Comparison of ENCODE assay signal across 8 mouse cellular contexts in genomic region chr11:55468611-55469047, GRCm38 (mm10). TPM values are rescaled to one million over a fixed set of nuclear protein-coding genes. Genes with fewer than 3 reads are reported as not detected.
A peak's percentile ranks its signal among the peaks of the same experiment; 100 is the strongest.
DNase-seq lines count a peak whose midpoint lies in the region; ATAC-seq and TF ChIP-seq lines count a peak whose summit lies in the region.

No protein-coding gene starts in this region.

- WGBS in kidney, embryonic 16.5 days: 3% methylated on average over 17 of the region's 17 CpGs
- 4% methylated on average over 17 of the region's 17 CpGs for WGBS in limb, embryonic 12.5 days
- WGBS in neural tube, embryonic 13.5 days: 2% methylated on average over 17 of the region's 17 CpGs

- H3K9me3 ChIP-seq in kidney, embryonic 16.5 days (ENCODE audit: low read length): no peaks in the 10 kb centered on the region
- no peaks in the 10 kb centered on the region for H3K9me3 ChIP-seq in G1E (replicated peaks)
- no peaks in the 10 kb centered on the region for H3K9me3 ChIP-seq in limb, embryonic 12.5 days
- no peaks in the 10 kb centered on the region for H3K9me3 ChIP-seq in neural tube, embryonic 13.5 days

- H3K27ac ChIP-seq in kidney, embryonic 16.5 days (ENCODE audit: low read length): peak overlapping the region; percentile 98
- H3K27ac ChIP-seq in limb, embryonic 12.5 days: peak overlapping the region; percentile 89
- peak overlapping the region; percentile 92 for H3K27ac ChIP-seq in neural tube, embryonic 13.5 days (replicated peaks)

- peaks cover 19% of the 10 kb centered on the region for H3K36me3 ChIP-seq in kidney, embryonic 16.5 days (ENCODE audit: insufficient read depth, low read length)
- peaks cover 20% of the 10 kb centered on the region for H3K36me3 ChIP-seq in G1E (replicated peaks)
- peaks cover 23% of the 10 kb centered on the region for H3K36me3 ChIP-seq in limb, embryonic 12.5 days
- H3K36me3 ChIP-seq in neural tube, embryonic 13.5 days: peaks cover 7% of the 10 kb centered on the region

- peak overlapping the region; percentile 93 for H3K4me3 ChIP-seq in kidney, embryonic 16.5 days (ENCODE audit: low read length)
- peak overlapping the region; percentile 94 for H3K4me3 ChIP-seq in G1E (ENCODE audit: low read depth, low read length)
- peak overlapping the region; percentile 98 for H3K4me3 ChIP-seq in limb, embryonic 12.5 days (replicated peaks)
- H3K4me3 ChIP-seq in neural tube, embryonic 13.5 days: peak overlapping the region; percentile 49

- no peaks in the 10 kb centered on the region for H3K27me3 ChIP-seq in kidney, embryonic 16.5 days (ENCODE audit: insufficient read depth, low read length)
- no peaks in the 10 kb centered on the region for H3K27me3 ChIP-seq in G1E (ENCODE audit: insufficient read depth, low read length)
- H3K27me3 ChIP-seq in limb, embryonic 12.5 days: no peaks in the 10 kb centered on the region
- H3K27me3 ChIP-seq in neural tube, embryonic 13.5 days: no peaks in the 10 kb centered on the region

- peaks cover 29% of the 10 kb centered on the region for H3K4me1 ChIP-seq in kidney, embryonic 16.5 days (ENCODE audit: insufficient read depth, low read length)
- H3K4me1 ChIP-seq in G1E (ENCODE audit: insufficient read depth, low read depth, low read length): peaks cover 29% of the 10 kb centered on the region
- H3K4me1 ChIP-seq in limb, embryonic 12.5 days (replicated peaks): peaks cover 16% of the 10 kb centered on the region
- H3K4me1 ChIP-seq in neural tube, embryonic 13.5 days (replicated peaks): peaks cover 31% of the 10 kb centered on the region

- no peak for TF ChIP-seq CTCF in G1E (IDR thresholded peaks at IDR 0.05; ENCODE audit: low read depth, low read length)

- H3K9ac ChIP-seq in kidney, embryonic 16.5 days (replicated peaks; ENCODE audit: low read length): peak overlapping the region; percentile 84
- peak overlapping the region; percentile 70 for H3K9ac ChIP-seq in limb, embryonic 12.5 days (replicated peaks)
- peak overlapping the region; percentile 78 for H3K9ac ChIP-seq in neural tube, embryonic 13.5 days

- peak; percentile 0; the same call in 1 of the 2 replicates for ATAC-seq in kidney, embryonic 16.5 days (ENCODE audit: low FRiP score, low TSS enrichment)
- ATAC-seq in G1E (ENCODE audit: extremely low read depth, insufficient number of reproducible peaks, low FRiP score, poor library complexity, severe bottlenecking): no peak; the same call in 1 of the 2 replicates
- peak; percentile 54 for ATAC-seq in erythroid progenitor cell, adult 5-6 weeks (replicated peaks; ENCODE audit: low FRiP score, poor library complexity, severe bottlenecking)
- no peak for ATAC-seq in limb, embryonic 12.5 days (ENCODE audit: insufficient number of reproducible peaks, insufficient read depth, low FRiP score, low TSS enrichment, low read depth)
- ATAC-seq in neural tube, embryonic 13.5 days (ENCODE audit: low read depth): 0 out of 2 replicates have a peak, but pooled peaks have one; percentile 15

- no peak for DNase-seq in kidney, adult 11 months
- DNase-seq in G1E (ENCODE audit: low spot score): peak; percentile 43
- DNase-seq in urinary bladder, postnatal 14 days (ENCODE audit: low spot score): no peak
- no peak for DNase-seq in right cerebral cortex, adult 2 months (ENCODE audit: low spot score in 2 of 2)

- H3K4me2 ChIP-seq in kidney, embryonic 16.5 days (replicated peaks; ENCODE audit: low read depth, low read length): peak overlapping the region; percentile 89
- H3K4me2 ChIP-seq in limb, embryonic 12.5 days: peak overlapping the region; percentile 76
- H3K4me2 ChIP-seq in neural tube, embryonic 13.5 days: peak overlapping the region; percentile 79

RNA-seq across cellular contexts. Expression of gene G3bp1, which starts 0.9 kb away (rescaled TPM):
- 188 and 197 TPM in 2 replicates for polyA plus RNA-seq in kidney, embryonic 16.5 days (2015; fragmentation: Nextera tagmentation; extraction: Ambion mirVana)
- total RNA-seq in G1E (2014; fragmentation: Nextera tagmentation) (97.4 and 104 TPM in 2 replicates), G1E (2017) (122 and 128 TPM in 2 replicates)
- 365 and 461 TPM in 2 replicates for polyA plus RNA-seq in G1E (2012)
- total RNA-seq in erythroid progenitor cell, adult 5-6 weeks (2015; ENCODE audit: low replicate concordance): 27.7 and 35.7 TPM in 2 replicates
- 22.5 and 28.2 TPM in 2 replicates for total RNA-seq in erythroid progenitor cell, adult 5-6 weeks (2017; ENCODE audit: low replicate concordance)
- 246 and 248 TPM in 2 replicates for polyA plus RNA-seq in limb, embryonic 12.5 days (2016; fragmentation: Nextera tagmentation; extraction: Ambion mirVana)
- 111 and 119 TPM in 2 replicates for polyA plus RNA-seq in neural tube, embryonic 13.5 days (2015; fragmentation: Nextera tagmentation; extraction: Ambion mirVana)

RNA-seq across cellular contexts. Expression of gene Atox1, which starts 7.6 kb away (rescaled TPM):
- polyA plus RNA-seq in kidney, embryonic 16.5 days (2015; fragmentation: Nextera tagmentation; extraction: Ambion mirVana): 376 and 406 TPM in 2 replicates
- total RNA-seq in G1E (2014; fragmentation: Nextera tagmentation) (37.0 and 37.7 TPM in 2 replicates), G1E (2017) (103 and 125 TPM in 2 replicates)
- 39.7 and 92.8 TPM in 2 replicates for polyA plus RNA-seq in G1E (2012)
- 24.3 and 114 TPM in 2 replicates for total RNA-seq in erythroid progenitor cell, adult 5-6 weeks (2015; ENCODE audit: low replicate concordance)
- total RNA-seq in erythroid progenitor cell, adult 5-6 weeks (2017; ENCODE audit: low replicate concordance): 18.5 TPM in 1 of 2 replicates, not detected in the other
- 264 and 265 TPM in 2 replicates for polyA plus RNA-seq in limb, embryonic 12.5 days (2016; fragmentation: Nextera tagmentation; extraction: Ambion mirVana)
- polyA plus RNA-seq in neural tube, embryonic 13.5 days (2015; fragmentation: Nextera tagmentation; extraction: Ambion mirVana): 281 and 343 TPM in 2 replicates

RNA-seq across cellular contexts. Expression of gene Sparc, which starts 45.6 kb away (rescaled TPM):
- 1,474 and 1,572 TPM in 2 replicates for polyA plus RNA-seq in kidney, embryonic 16.5 days (2015; fragmentation: Nextera tagmentation; extraction: Ambion mirVana)
- total RNA-seq in G1E (2014; fragmentation: Nextera tagmentation) (not detected in 2 replicates), G1E (2017) (0.12 and 0.82 TPM in 2 replicates)
- polyA plus RNA-seq in G1E (2012): not detected in 2 replicates
- 1.8 and 3.8 TPM in 2 replicates for total RNA-seq in erythroid progenitor cell, adult 5-6 weeks (2015; ENCODE audit: low replicate concordance)
- 1.9 and 9.3 TPM in 2 replicates for total RNA-seq in erythroid progenitor cell, adult 5-6 weeks (2017; ENCODE audit: low replicate concordance)
- 444 and 488 TPM in 2 replicates for polyA plus RNA-seq in limb, embryonic 12.5 days (2016; fragmentation: Nextera tagmentation; extraction: Ambion mirVana)
- polyA plus RNA-seq in neural tube, embryonic 13.5 days (2015; fragmentation: Nextera tagmentation; extraction: Ambion mirVana): 730 and 747 TPM in 2 replicates

Comparison
In these comparisons a context has a peak if more than half of its experiments do, and no peak if none do; other contexts are left out.
1. ATAC-seq: peak in kidney, embryonic 16.5 days (single experiment), erythroid progenitor cell, adult 5-6 weeks (single experiment) and neural tube, embryonic 13.5 days (single experiment); none in G1E (single experiment) and limb, embryonic 12.5 days (single experiment).
2. RNA of gene Sparc, which starts 45.6 kb away (polyA plus RNA-seq): 1,474 to 1,572 TPM in kidney, embryonic 16.5 days, 730 to 747 TPM in neural tube, embryonic 13.5 days and 444 to 488 TPM in limb, embryonic 12.5 days; not detected in G1E; every median in the first group is over 100 times any median in the second.
3. Peak in every context shown above with its lines, with median percentiles within 50 percentile points of each other: H3K27ac ChIP-seq, H3K4me2 ChIP-seq, H3K4me3 ChIP-seq and H3K9ac ChIP-seq.